ENCODE assay signal across 9 mouse cellular contexts in the genomic region with DNA sequence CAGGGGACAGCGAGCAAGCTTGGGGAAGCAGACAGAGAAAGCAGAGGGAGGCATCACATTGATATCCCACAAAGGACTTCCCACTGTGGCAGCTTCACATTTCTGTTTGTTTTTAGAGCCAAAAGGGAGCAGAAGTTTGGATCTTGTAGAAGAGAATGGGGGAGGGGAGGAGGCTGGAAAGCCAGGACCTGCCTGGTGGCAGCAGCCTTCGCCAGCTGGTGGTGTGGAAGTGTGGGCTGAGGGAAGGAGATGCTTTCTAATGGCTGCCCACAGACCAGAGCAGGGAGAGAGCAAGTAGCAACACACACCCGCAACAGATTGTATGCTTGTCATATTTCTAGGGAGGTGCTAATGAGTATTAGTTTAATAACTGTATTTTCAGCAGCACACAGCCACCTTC.
"Had no signal": no experiment of that assay in that cellular context is flagged by ENCODE, and none has a peak within 500 bp of the region (broad histone marks: within the 10 kb centered on the region; RNA-seq: fewer than 3 reads in every experiment).

No protein-coding gene starts in this region.

- ATAC-seq: lung, postnatal 0 days; midbrain, embryonic 16.5 days had no signal

- DNase-seq: kidney, adult 2 months; kidney, postnatal 25 days; lung, adult 2 months; lung, postnatal 36 days; right cerebral cortex, adult 18-20 months; right cerebral cortex, postnatal 25 days; thymus, postnatal 4 days had no signal
